Mouse (Mus musculus) heart, adult 2 months (tissue): Measurements from ENCODE around the gene Arhgef2.

Source experiments
- CTCF ChIP-seq: fragments of 200-600 bp; IDR thresholded peaks from 2 replicates; pipeline ENCODE4 v1.8.1; 2022; ENCODE audit warnings: antibody characterized with exemption, mild to moderate bottlenecking, moderate library complexity
- EP300 ChIP-seq: fragments of 200-500 bp; IDR thresholded peaks from 2 replicates; pipeline ENCODE4 v1.6.1; 2011; ENCODE audit warnings: low read depth, low read length, control low read depth; ENCODE audit not compliant: insufficient read depth
- POLR2A ChIP-seq: fragments of 200-500 bp; IDR thresholded peaks from 2 replicates; pipeline ENCODE4 v1.6.1; 2011; ENCODE audit warnings: mild to moderate bottlenecking, low read depth, low read length, control low read depth; ENCODE audit not compliant: insufficient read depth

GRCm38 (mm10) chr3:88658441-88659127, 52.8 kb downstream of the Arhgef2 start:
- TF ChIP-seq CTCF = no peak
- no peak for TF ChIP-seq POLR2A
- no peak for TF ChIP-seq EP300
